Mouse (Mus musculus): Measurements from ENCODE around the gene Ggta1.
A peak's percentile ranks its signal among the peaks of the same experiment; 100 is the strongest.

GRCm38 (mm10) chr2:35512226-35512625 is 49.2 kb upstream of the Ggta1 start:
- TF ChIP-seq POLR2A (IDR thresholded peaks at IDR 0.05; ENCODE audit: borderline replicate concordance, extremely low read depth, insufficient read depth, insufficient read length, poor library complexity, severe bottlenecking): no peak
- TF ChIP-seq CTCF (IDR thresholded peaks at IDR 0.05; ENCODE audit: borderline replicate concordance, extremely low read depth, insufficient read depth, insufficient read length): peak; percentile 28; the same call in 1 of the 2 replicates

Data from brain, embryonic 14.5 days (tissue).